Mouse (Mus musculus): ENCODE measurements around the gene Trim69.
A peak's percentile ranks its signal among the peaks of the same experiment; 100 is the strongest.

The Trim69 gene

DNA sequence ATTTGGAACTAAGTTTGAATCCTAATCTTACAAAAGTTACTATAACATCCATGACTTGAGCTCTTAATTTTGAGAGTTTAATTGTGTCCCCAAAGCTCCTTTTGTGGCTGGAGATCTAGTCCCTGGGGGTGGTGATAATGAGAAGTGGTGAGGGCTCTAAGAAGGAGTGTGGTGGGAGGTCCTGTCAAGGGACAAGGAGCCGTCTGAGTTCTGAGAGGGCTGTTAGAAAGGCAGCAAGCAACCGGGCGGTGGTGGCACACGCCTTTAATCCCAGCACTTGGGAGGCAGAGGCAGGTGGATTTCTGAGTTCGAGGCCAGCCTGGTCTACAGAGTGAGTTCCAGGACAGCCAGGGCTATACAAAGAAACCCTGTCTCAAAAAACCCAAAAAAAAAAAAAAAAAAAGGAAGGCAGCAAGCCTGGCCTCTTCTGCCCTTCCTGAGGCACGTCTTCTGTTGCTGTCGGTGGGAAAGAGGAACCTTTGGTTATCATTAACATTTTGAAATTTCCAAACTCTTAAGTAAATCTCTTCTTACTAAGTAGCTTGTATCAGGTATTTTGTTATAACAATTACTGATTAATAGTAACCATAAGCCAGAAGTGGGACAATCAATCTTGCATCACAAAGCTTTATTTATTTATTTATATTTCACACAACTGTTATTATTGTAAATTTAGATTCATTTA, 6.7 kb upstream of the Trim69 start:
- no peak for DNase-seq (ENCODE audit: low spot score)

- no peak for DNase-seq (ENCODE audit: low spot score)
These were observed 6.0 kb upstream of the Trim69 start for GRCm38 (mm10) chr2:122154479-122154878.

- no peak for DNase-seq (ENCODE audit: low spot score)
These were observed 5.2 kb upstream of the Trim69 start for GRCm38 (mm10) chr2:122155292-122155691.

DNA sequence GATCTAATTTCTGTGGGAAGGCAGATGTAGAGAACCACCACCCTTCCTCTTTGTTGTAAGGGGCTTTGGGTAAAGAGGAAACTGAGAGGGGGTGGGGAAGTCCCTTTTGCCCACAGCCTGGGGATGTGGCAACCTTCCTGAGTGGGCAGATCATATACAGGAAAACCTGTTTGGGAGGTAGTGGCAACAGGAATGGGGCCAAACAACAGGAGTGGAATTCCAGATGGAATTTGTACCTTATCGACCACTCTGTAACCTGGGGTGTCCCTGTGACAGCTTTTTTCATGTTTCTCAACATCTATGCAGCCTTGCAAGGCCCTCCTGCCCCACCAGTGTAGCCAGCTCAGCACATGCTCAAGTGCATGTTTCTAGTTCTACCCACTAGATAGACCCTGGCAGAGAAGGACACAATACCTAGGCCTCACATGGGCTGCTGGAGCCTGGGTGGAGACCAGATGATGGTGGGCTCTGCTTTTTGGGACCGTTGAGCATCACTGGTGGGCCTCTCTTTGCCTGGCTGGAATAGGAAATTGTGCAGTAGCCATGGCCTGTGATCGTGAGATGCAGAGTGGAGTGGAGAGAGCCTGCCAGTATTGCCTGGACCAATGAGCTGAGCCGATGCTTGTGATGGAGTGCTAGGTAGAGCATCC, 4.3 kb upstream of the Trim69 start:
- no peak for DNase-seq (ENCODE audit: low spot score)

- DNase-seq (ENCODE audit: low spot score), result no peak
These were observed 2.9 kb upstream of the Trim69 start for GRCm38 (mm10) chr2:122157561-122157960.

DNA sequence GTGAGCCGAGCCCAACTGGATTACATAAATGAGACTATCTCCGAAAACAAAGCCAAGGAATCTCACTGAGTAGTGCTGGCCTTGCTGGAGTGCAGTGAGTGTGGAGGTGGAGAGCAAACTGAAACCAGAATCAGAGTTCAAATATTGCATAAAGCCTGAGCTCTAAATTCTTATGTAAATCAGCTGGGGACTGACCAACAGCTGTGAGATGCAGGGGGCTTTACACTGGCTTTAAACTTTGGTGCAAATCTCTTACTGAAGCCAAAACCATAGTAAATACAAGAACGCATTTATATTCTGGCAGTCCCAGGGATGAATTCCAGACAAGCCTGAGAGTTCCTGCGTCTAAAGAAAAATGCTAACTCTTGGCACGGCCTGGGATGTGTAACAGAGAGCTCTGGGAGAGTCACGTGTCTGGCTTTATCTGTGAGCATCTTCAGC, 2.1 kb upstream of the Trim69 start:
- DNase-seq (ENCODE audit: low spot score), result no peak

DNA sequence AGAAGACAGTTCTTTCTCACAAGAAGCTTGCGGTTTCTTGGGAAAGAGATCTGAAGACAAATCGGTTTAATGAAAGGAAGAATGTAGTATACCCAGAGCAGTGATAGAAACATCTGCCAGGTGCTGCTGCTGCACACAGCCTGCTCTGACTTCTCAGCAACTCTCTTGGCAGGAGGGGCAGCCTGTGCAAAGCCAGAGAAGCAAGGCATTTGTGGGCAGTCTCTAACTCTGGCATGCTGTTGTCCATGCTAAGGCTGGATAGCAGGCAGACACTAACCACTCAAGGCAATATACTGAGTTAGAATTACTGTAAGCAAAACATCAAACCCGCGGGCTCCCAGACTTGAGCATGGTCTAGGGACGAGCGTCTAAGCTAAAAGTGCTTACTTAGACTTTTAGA, 833 bp upstream of the Trim69 start:
- DNase-seq (ENCODE audit: low spot score), result no peak

- no peak for DNase-seq (ENCODE audit: low spot score)
These were observed 1.0 kb downstream of the Trim69 start for GRCm38 (mm10) chr2:122161542-122161941.

DNA sequence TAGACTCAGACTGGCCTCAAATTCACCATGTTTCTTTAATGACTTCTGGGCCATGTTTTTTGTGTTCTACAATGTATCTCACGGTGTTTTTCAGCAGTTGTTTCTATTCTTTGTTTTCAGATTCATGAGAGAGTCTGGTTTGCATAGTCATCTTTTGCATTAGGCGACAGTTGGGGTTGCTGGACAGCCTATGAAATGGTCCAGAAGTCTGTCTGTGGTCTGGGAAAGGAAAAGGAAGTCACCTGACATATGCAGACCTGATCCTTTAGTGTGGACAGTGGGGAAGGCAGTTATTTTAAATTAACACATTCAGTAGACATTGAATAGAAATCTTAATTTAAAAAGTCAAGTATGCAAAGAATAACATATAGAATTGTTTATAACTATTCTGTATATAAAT, 2.0 kb downstream of the Trim69 start:
- DNase-seq (ENCODE audit: low spot score), result no peak

GRCm38 (mm10) chr2:122163430-122164195, 3.1 kb downstream of the Trim69 start:
- no peak for DNase-seq (ENCODE audit: low spot score)

- DNase-seq (ENCODE audit: low spot score), result no peak
These were observed 3.8 kb downstream of the Trim69 start for GRCm38 (mm10) chr2:122164293-122164692.

- no peak for DNase-seq (ENCODE audit: low spot score)
These were observed 10.8 kb downstream of the Trim69 start for GRCm38 (mm10) chr2:122171292-122171691.

GRCm38 (mm10) chr2:122172188-122172587, 11.7 kb downstream of the Trim69 start:
- no peak for DNase-seq (ENCODE audit: low spot score)

GRCm38 (mm10) chr2:122180051-122180822, 19.7 kb downstream of the Trim69 start:
- DNase-seq (ENCODE audit: low spot score), result no peak

- no peak for DNase-seq (ENCODE audit: low spot score)
These were observed 24.6 kb downstream of the Trim69 start for GRCm38 (mm10) chr2:122185086-122185485.

- no peak for DNase-seq (ENCODE audit: low spot score)
These were observed 25.6 kb downstream of the Trim69 start, which contains the start of the genes Patl2 and Terb2 for GRCm38 (mm10) chr2:122186106-122186505. TSS of gene Patl2 (minus strand) at chr2:122186189. TSS of gene Terb2 (plus strand) at chr2:122186272.

DNA sequence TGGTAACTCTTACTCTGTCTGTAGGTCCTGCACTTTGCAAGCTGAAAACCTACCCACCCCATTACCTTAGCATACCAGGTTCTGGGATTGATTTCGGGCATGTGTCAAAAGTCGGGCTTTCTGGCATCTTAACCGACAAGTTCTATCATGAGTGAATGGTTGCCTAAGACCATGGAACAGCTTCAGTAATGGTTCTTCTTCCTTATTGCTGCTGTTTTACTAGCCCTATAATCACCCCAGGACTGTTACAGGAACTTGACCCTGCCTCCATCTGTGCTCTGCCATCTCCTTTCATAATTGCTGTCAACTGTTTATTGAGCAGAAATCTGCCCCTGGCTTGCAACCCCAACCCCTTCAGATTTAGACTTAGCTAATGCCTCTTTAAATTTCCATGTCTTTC, 26.3 kb downstream of the Trim69 start:
- no peak for DNase-seq (ENCODE audit: low spot score)

GRCm38 (mm10) chr2:122191849-122192248, 31.3 kb downstream of the Trim69 start:
- DNase-seq (ENCODE audit: low spot score), result no peak

- DNase-seq (ENCODE audit: low spot score), result peak; percentile 60
These were observed 34.0 kb downstream of the Trim69 start for GRCm38 (mm10) chr2:122194509-122194929.

DNA sequence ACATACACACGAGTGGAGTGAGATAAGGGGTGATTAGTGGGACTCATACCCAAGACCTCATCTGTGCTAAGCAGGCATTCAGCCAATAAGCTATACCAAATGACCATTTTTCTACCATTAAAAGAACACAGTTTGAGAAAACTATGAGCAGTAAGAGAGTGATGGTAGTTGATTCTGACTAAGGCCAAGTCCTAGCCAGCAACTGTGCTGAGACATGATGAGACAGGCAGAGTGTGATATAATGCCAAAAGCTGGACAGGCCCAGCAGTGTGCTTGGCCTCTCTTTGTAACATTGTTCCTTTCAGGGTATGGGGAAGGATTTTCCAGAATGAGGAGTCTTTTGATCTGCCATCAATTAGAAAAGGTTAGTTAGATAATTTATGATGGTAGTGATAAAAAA, 41.0 kb downstream of the Trim69 start:
- DNase-seq (ENCODE audit: low spot score), result no peak

DNA sequence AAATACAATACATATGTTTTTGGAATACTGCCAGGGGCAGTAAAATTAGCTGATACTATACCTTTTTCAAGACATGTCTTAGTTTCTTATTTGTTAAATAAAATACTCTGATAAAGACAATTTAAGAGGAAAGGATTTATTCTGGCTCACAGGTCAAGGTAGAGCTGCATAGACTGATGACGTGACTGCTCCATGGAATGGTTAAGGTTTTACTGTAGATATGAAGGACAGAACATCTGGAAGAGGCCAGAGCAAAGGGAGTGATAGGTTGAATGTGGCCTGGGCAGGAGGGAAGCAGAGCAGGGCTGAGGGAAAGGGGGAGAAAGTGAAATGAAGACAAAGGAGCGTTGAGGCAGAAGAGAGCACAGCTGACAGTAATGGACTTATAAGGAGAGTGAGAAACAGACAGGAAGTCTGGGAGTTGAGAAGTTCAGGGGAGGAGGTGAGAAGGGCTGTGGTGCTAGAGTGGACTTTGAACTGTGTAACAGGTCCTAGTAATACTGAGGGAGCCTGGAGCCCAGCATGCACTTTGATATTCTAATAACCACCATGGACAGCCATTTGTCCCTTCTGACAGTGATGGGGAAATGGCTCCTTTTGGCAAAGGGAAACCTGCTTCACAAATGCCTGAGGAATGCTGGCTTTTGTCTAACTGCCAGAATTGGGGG, 46.1 kb downstream of the Trim69 start:
- no peak for DNase-seq (ENCODE audit: low spot score)

Measured in embryo, embryonic 10 days (tissue).